Mouse (Mus musculus) midbrain, postnatal 0 days (tissue): ENCODE measurements at regions not wholly inside any gene's neighbourhood (a gene's known extent, or its start where the extent isn't known, plus 50 kb on each side); places are given as distances from the start of the nearest gene placed in this dataset.
A peak's percentile ranks its signal among the peaks of the same experiment; 100 is the strongest.

Source experiments
- ATAC-seq: fragments of 200-750 bp; cut with Nextera tagmentation; 2 replicates; pipeline ENCODE4 v1.8.0; 2017; ENCODE audit warnings: moderate number of reproducible peaks, mild to moderate bottlenecking, moderate TSS enrichment, moderate library complexity; ENCODE audit not compliant: low FRiP score
- DNase-seq: peaks from one replicate; pipeline ENCODE4 v3.0.0-alpha.2; 2015; ENCODE audit warnings: low spot score
- H3K27ac ChIP-seq: fragments of 300-500 bp; sonication (generic); 2 replicates; pipeline ENCODE4 v1.5.1; 2014; ENCODE audit warnings: low read depth, mild to moderate bottlenecking, low read length, mixed read lengths
- H3K27me3 ChIP-seq: fragments of 300-500 bp; sonication (generic); 2 replicates; pipeline ENCODE4 v1.6.1; 2014; ENCODE audit warnings: low read length, control low read depth, mixed read lengths; ENCODE audit not compliant: insufficient read depth
- H3K36me3 ChIP-seq: fragments of 300-500 bp; sonication (generic); 2 replicates; pipeline ENCODE4 v1.6.1; 2014; ENCODE audit warnings: low read length, control low read depth, mixed read lengths; ENCODE audit not compliant: insufficient read depth
- H3K4me1 ChIP-seq: fragments of 300-500 bp; sonication (generic); 2 replicates; pipeline ENCODE4 v1.6.1; 2014; ENCODE audit warnings: mild to moderate bottlenecking, control low read depth, antibody characterized with exemption, low read length, mixed read lengths; ENCODE audit not compliant: insufficient read depth
- H3K4me2 ChIP-seq: fragments of 300-500 bp; sonication (generic); 2 replicates; pipeline ENCODE4 v1.6.1; 2014; ENCODE audit warnings: low read depth, mild to moderate bottlenecking, low read length, mixed read lengths; ENCODE audit not compliant: poor library complexity, severe bottlenecking
- H3K4me3 ChIP-seq: fragments of 300-500 bp; sonication (generic); 2 replicates; pipeline ENCODE4 v1.5.1; 2014; ENCODE audit warnings: low read depth, mild to moderate bottlenecking, low read length, moderate library complexity
- H3K9ac ChIP-seq: fragments of 300-500 bp; sonication (generic); replicated peaks from 2 replicates; pipeline ENCODE4 v1.6.1; 2014; ENCODE audit warnings: mild to moderate bottlenecking, low read length, moderate library complexity, mixed read lengths; ENCODE audit not compliant: poor library complexity, severe bottlenecking
- H3K9me3 ChIP-seq: fragments of 300-500 bp; sonication (generic); 2 replicates; pipeline ENCODE4 v1.6.1; 2016; ENCODE audit warnings: low read length, control low read depth
- CTCF ChIP-seq: IDR thresholded peaks from 2 replicates; pipeline ENCODE4 v1.5.1; 2016; ENCODE audit warnings: antibody characterized with exemption, mild to moderate bottlenecking
- WGBS: fragments of 180-500 bp; shearing (Covaris S2); extraction: QIAGEN DNeasy Blood & Tissue Kit; methylation state at CpG from one replicate; pipeline ENCODE4 v1.1.7; 2014; 5-methylcytosine and 5-hydroxymethylcytosine counted together

DNA sequence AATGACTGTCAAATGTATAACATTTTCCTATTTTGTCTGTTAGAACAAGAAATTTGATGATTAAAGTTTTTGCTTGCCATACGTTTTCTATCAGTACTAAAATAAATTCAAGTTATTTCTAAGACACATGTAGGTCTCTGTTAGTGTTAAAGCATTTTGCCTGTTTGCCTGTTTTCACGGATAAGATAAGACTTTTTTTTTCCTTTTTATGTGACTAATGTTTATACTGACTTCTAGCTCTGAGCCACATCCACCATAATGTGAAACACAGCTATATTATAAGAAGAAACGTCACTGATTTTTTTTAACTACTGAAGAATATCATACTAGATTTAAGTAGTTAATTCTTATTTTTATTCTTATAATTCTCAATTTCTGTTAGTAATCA lies 1012.6 kb downstream of the Cdh8 start:
- Histone ChIP-seq H3K27ac (no peak overlapping the region), H3K4me2 (no peak overlapping the region), H3K9ac (no peak overlapping the region), H3K9me3 (no peaks in the 10 kb centered on the region), H3K4me1 (no peaks in the 10 kb centered on the region), H3K36me3 (no peaks in the 10 kb centered on the region), H3K4me3 (no peak overlapping the region), H3K27me3 (no peaks in the 10 kb centered on the region)
- WGBS, result 86% methylated on average over 3 of the region's 3 CpGs
- DNase-seq (no peak), ATAC-seq (no peak)
- TF ChIP-seq CTCF, result no peak

DNA sequence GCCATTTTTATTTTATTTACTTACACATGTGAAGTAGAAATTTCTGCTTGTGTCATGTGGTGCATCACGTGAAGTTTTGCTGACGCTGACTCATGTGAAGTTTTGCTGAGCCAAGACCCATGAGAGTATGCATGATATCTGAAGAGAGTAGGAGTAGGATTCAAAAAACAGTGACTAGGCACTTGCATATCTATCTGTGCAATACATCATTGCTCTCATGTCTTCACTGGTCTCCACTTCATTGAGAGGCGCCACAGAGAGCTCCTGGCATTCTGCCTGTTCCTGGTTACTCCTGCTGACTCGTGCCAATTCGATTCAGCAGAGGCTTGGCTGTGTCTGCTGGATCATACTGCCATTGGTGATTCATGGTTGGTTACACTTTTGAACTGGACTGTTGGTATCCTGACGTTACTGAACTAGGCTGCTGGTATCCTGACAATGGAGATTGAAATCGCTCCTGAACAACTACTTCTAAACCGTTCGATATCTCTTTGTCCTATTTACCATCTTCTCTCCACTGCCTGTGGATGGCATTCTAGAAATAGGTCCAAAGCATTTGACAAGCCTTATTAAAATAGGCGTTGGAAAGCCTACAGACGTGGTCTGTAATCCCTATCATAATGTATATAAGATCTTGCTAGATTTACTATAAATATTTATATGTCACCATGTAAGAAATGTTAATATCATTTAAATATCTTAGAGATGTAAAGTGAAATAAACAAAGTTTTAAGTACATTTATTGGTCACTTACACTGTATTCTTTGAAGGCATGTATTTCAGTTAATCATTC lies 1013.2 kb downstream of the Cdh8 start:
- no peak overlapping the region for H3K4me2 ChIP-seq
- H3K27ac ChIP-seq, result no peak overlapping the region
- H3K9ac ChIP-seq, result no peak overlapping the region
- DNase-seq (peak; percentile 80), ATAC-seq (no peak)
- no peaks in the 10 kb centered on the region for H3K9me3 ChIP-seq
- no peaks in the 10 kb centered on the region for H3K4me1 ChIP-seq
- 78% methylated on average over 11 of the region's 11 CpGs for WGBS
- TF ChIP-seq CTCF, result no peak
- H3K4me3 ChIP-seq, result no peak overlapping the region
- no peaks in the 10 kb centered on the region for H3K27me3 ChIP-seq
- H3K36me3 ChIP-seq, result no peaks in the 10 kb centered on the region

- Histone ChIP-seq H3K27ac (no peak overlapping the region), H3K9me3 (no peaks in the 10 kb centered on the region), H3K36me3 (no peaks in the 10 kb centered on the region), H3K9ac (no peak overlapping the region), H3K4me1 (no peaks in the 10 kb centered on the region), H3K4me2 (no peak overlapping the region), H3K4me3 (no peak overlapping the region), H3K27me3 (no peaks in the 10 kb centered on the region)
- 0 out of 2 replicates have a peak, but pooled peaks have one; percentile 18 for TF ChIP-seq CTCF
- 93% methylated on average over 2 of the region's 2 CpGs for WGBS
- ATAC-seq, result no peak
- DNase-seq, result no peak
These were observed 1034.5 kb downstream of the Cdh8 start for GRCm38 (mm10) chr8:98381815-98382214.

DNA sequence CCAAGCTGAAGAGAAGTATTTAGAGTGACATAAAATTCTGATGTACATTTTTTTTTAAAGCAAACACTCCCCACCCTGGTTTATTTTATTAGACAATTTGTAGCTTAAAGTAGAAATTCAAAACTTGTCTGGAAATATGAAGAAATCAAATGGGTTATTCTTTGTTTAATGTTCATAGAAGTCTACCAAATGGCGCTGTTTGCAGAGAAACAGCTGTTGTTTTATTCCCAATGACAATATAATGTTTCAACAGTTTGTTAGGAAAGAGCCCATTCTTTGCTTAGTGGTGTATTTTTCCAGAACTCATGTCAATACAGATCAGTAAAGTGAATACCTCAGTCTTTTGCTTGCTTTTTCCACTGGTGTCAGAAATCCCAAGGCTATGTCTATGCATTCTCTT lies 1035.9 kb downstream of the Cdh8 start:
- ATAC-seq (no peak), DNase-seq (no peak)
- TF ChIP-seq CTCF, result no peak
- no peak overlapping the region for H3K4me3 ChIP-seq
- no peaks in the 10 kb centered on the region for H3K9me3 ChIP-seq
- no peak overlapping the region for H3K4me2 ChIP-seq
- H3K27ac ChIP-seq, result no peak overlapping the region
- H3K27me3 ChIP-seq, result no peaks in the 10 kb centered on the region
- WGBS, result 85% methylated on average over 1 of the region's 1 CpGs
- H3K9ac ChIP-seq, result no peak overlapping the region
- no peaks in the 10 kb centered on the region for H3K36me3 ChIP-seq
- H3K4me1 ChIP-seq, result no peaks in the 10 kb centered on the region

DNA sequence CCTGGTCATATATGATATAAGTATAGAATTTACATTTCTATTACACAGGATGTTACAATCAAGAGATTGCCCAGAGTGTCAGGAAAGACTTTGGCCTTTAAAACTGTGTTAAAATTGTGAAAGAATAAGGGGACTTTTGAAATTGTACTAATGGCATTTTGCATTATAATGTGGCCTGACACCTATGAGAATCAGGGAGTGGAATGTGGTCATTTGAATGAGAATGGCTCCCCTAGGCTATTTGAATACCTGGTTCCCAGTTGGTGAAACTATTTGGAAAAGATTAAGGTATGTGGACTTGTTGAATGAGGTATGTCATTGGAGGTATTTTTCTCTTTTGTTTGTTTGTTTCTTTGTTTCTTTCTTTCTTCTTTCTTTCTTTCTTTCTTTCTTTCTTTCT lies 1038.5 kb downstream of the Cdh8 start:
- Histone ChIP-seq H3K27me3 (no peaks in the 10 kb centered on the region), H3K9ac (no peak overlapping the region), H3K36me3 (no peaks in the 10 kb centered on the region), H3K27ac (no peak overlapping the region), H3K4me3 (no peak overlapping the region), H3K4me1 (no peaks in the 10 kb centered on the region), H3K4me2 (no peak overlapping the region), H3K9me3 (no peaks in the 10 kb centered on the region)
- ATAC-seq (no peak), DNase-seq (no peak)
- no peak for TF ChIP-seq CTCF

GRCm38 (mm10) chr8:98372711-98373420 lies 1043.4 kb downstream of the Cdh8 start:
- no peak for TF ChIP-seq CTCF
- Histone ChIP-seq H3K27ac (no peak overlapping the region), H3K9me3 (no peaks in the 10 kb centered on the region), H3K4me1 (no peaks in the 10 kb centered on the region), H3K9ac (no peak overlapping the region), H3K4me3 (no peak overlapping the region), H3K27me3 (no peaks in the 10 kb centered on the region), H3K36me3 (no peaks in the 10 kb centered on the region), H3K4me2 (no peak overlapping the region)
- DNase-seq, result no peak
- ATAC-seq, result no peak
- 26% methylated on average over 3 of the region's 4 CpGs for WGBS
